Mouse (Mus musculus) kidney, postnatal 25 days (tissue): ENCODE results near the gene S100b.

ENCODE experiments used
- DNase-seq, 2 experiments: peaks; one replicate each; pipeline ENCODE4 v3.0.0; 2021; ENCODE audit warnings: mixed read lengths in 2 of 2

Gene S100b

DNA sequence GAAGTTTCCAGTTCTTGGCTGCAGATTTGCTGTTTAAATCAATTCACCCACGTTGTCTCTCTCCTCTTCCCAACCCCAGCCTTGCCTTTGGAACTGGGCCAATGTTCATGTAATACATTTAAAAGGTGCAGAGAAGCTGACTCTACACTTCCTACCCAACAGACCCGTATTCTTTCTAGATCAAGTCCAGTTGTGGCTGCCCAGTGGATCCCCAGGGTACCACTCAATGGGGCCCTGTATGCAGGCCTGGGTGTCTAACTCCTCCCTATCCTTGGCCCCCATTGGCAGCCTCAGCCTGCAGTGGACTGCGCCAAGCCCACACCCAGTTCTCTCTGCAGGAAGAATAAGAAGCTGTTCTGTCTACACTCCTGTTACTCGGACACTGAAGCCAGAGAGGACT lies at the start of gene S100b:
S100b (plus strand) TSS at position 318 of the 400 bp plus-strand sequence.
- DNase-seq: peak in 1 of 2 experiments; percentile 45

DNA sequence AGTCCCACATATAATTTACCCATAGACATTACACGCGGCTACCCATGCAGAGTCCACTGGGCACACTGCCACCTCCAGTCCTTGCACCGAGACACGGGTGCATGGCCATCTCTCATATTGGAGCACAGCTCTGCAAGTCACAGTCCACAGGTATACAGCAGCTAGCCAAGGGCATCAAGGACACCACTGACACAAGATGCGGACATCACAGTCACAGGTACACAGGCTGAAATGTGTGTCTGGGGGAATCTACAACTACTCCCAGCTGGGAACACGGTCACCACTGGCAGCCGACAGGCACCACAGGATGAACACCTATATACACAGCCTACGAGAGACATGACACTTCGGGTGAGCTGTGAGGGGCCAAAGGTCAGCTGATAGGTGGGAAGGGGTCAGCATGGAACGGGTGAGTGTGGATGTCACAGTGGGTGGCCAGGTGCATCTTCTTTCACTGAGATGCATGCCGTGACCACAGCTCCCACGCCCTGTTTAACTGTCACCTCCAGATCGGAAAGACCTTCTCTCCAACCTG lies 46.3 kb upstream of the S100b start:
- DNase-seq: no peak

DNA sequence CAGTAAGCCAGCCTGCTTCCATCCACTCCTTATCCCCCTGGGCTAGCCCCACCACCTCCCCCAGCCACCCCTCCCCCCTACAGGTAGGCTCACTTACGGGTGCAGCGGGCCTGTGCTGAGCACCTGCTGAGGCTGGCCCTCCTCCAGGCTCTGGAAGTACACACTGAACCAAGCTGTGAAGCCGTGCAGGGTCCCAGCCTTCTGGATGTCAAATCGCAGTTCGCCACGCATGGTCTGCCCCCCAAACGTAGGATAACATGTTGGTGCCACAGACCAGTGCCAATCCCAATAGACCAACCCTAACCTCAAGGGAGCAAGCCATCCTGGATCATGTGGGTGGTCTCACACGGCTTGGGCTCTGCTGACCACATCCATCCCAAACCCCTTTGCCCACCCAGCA lies 44.4 kb upstream of the S100b start:
- no peak for DNase-seq

DNA sequence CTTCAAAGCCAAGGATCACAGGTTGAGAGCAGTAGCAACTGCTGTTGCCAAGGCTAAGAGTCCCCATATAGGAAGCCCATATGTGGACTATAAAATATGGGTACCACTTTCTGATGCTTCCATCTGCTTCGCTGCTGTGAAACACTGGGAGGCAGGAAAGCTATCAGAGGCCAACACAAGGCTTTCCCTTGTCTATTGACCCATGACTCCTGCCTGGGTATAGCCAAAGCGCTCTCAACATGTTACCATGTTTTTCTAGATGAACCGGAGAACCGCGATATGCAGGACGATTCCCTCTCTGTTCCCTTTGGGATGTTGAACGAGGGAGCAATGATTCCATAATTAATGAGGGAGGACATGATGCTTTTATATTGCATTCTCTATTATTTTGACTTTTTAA lies 42.8 kb upstream of the S100b start:
- DNase-seq: no peak

DNA sequence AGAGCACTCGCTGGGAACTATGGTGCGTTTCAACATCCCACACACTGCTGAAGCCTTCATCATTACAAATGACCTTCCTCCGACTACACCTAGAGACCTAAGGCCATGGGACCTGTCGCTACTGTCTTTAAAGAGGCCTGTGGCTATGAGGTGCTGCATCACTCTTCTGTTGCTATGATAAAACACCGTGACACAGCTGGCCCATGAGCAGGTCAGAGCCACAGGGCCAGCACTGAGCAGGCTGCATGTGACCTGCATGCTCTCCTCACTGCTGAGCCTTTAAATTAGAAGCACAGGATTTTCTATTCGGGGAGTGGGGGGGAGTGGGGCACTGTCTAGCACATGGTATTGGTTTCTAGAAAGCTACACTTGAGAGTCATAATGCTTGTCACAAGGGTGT lies 41.5 kb upstream of the S100b start:
- no peak for DNase-seq

- no peak for DNase-seq
These were observed 39.5 kb upstream of the S100b start for GRCm38 (mm10) chr10:76214161-76214560.

DNA sequence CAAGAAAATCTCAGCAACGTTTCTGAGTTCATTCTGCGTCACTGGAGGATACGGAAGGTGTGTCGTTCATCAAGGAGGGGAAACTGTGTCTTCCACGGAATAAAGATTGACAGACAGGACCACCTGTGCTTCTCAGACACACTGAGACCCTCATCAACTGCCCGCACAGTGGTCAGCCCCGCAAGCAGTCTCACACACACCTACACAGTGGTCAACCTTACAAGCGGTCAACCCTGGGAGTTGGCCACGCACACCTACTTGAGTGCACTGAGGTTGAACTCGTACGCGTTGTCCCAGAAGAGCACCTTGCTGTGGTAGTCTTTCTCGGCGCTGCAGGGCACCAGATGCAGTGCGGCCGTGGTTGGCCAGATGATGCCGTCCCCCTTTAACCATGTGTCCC lies 36.6 kb upstream of the S100b start:
- peak in 1 of 2 experiments; percentile 25 for DNase-seq

DNA sequence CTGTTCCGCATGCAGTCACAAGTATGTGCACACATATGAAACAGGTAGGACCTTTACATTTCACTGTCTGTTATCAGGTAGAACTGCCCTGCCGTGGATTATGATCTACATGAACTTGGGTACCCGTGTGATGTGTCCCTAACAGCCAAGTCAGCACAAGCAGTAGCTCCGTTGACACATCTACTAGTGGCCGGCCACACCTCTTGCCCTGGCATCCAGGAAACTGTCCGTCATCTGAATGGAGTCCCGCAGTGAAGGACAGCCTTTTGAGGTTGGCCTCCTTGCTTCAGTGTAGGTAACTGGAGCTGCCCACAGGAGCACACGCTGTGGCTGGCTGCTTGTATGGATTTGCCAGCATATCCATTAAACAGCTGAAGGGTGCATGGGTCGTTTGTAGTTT lies 35.4 kb upstream of the S100b start:
- DNase-seq: no peak

DNA sequence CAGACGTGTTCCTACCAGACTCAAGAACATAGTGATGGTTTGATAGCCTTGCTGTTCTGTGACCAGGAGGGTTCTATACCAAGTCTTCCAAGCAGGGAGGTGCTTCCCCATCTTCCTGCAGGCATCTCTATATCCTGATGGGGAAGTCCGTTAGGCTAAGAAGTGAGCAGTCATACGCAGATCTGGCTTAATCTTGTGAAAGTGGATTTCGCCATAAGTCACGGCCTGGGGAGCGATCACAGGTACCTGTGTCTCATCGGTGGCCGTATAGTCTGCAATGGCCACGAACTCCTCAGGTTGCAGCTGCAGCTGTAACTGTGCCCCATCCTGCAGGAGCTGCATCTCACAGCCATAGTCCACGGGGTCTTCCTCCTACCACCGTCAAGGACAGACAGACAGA lies 27.7 kb upstream of the S100b start:
- no peak for DNase-seq

DNA sequence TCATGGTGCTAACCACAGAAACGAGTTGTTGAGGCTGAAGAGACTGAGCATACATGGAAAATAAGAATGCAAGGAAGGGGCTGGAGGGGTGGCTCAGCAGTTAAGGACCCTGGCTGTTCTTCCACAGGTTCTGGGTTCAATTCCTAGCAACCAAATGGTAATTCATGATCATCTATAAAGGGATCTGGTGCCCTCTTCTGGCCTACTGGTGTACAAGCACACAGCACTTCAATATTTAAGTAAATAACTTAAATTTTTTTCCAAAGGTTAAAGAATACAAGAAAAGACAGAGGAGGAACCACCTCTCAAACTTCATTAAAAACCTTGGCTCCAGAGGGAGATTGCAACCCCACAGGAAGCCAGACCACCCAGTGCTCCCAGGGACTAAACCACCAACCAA lies 24.0 kb upstream of the S100b start:
- peak in 1 of 2 experiments; percentile 10 for DNase-seq

DNA sequence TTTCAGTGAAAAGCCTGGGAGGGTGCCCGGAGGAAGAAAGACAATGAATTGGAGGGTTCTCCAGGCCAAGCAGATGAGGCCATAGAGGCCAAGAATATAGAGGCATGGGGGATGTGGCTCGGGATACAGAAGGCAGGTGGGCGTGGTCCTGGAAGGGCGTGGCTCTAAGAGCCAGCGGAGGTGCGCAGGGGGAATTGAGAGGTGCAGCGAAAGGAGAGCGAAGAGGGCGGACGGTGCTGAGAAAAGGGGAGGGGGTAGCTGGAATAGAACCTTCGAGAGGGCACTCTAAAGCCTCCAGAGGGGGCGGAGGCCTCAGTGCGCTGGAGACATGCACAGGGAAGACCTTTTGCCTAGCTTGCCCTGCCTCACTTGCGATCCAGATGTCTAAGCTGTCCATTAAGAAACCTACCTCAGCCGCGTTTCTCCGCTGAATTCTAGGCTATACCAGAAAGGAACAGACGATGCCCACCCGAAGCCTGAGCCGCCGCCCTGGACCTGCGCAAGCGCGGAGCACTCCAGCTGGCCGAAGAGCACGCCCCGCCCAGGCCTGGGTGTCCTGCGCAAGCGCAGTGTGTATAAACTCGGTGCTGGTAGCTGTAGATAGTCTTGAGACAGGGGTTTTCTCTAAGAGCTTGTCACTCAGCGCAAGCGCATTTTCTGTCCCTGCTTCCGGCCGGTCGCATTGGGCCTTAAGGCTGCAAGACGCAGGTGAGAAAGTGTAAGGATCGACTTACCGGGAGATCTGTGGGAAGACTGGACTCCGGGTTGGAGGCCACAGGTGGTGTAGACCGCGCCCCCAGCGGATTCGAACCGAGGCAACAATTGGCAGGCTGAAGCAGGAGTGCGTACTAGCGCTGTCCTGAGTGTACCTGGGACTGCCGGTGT lies 16.1 kb upstream of the S100b start, which contains the start of gene Prmt2:
Prmt2 (minus strand) TSS at position 525 of the 885 bp plus-strand sequence.
- peak; percentile 88 to 94 for DNase-seq

DNA sequence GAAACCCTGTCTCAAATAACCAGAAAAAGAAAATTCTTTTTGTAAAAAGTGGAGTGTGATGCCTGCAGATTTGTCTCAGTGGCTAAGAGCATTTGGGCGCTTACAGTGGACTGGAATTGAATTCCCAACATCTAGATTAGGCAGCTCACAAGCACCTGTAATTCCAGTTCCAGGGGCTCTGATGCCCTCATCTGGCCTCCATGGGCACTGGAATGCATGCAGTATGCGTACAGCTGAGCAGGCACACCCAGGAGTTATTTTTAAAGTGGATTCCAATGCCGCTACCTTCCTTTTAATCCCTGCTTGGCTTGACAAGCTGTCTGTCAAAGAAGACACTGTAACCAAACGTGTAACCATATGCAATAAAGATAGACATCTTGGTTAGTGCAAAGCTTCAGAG lies 14.3 kb upstream of the S100b start:
- DNase-seq: no peak

DNA sequence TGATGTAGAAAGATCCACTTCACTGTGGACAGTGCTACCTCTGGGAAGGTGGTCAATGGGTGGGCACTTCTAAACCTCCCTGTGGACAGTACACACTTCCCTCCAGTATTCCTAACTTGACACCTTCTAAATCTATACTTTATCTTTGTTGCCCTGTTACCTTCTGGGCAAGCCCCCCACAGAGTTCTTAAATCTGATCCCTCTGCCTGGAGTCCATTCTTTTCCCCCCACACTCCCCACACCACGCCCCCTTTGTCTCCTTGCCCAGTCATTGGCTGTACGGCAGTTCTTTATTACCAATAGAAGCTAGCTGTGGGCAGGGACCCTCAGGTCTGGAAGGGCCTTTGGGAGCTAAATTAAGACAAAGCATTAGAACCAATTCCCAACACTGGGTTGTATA lies 8.5 kb upstream of the S100b start:
- DNase-seq: no peak

GRCm38 (mm10) chr10:76246601-76247000 lies 7.1 kb upstream of the S100b start:
- no peak for DNase-seq

- DNase-seq: no peak
These were observed 5.5 kb upstream of the S100b start for GRCm38 (mm10) chr10:76247960-76248646.

DNA sequence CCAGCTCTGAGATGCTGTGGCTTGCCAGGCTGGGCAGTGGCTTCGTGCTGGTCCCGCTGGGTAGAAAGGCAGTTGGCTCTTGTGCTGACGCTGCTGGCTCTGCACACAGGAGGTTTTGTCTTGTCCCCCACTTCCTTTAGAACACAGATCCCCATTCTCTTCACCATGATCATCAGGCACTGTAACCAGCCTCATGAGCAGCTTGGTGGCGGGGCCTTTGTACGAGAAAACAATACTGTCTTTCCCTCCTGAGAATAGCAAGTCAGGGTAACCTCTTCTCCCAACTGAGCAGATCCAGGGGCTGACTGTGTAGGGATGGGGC lies 5.0 kb upstream of the S100b start:
- no peak for DNase-seq

GRCm38 (mm10) chr10:76250870-76251269 lies 2.8 kb upstream of the S100b start:
- no peak for DNase-seq

GRCm38 (mm10) chr10:76253079-76253478 lies 574 bp upstream of the S100b start:
- no peak for DNase-seq

- DNase-seq: no peak
These were observed 2.0 kb downstream of the S100b start for GRCm38 (mm10) chr10:76255617-76256016.

- peak in 1 of 2 experiments; percentile 22 for DNase-seq
These were observed 3.6 kb downstream of the S100b start for GRCm38 (mm10) chr10:76257231-76257630.

GRCm38 (mm10) chr10:76257719-76258390 lies 4.2 kb downstream of the S100b start:
- DNase-seq: peak; percentile 51 to 75

GRCm38 (mm10) chr10:76259566-76260232 lies 6.0 kb downstream of the S100b start:
- DNase-seq: no peak
